Mouse (Mus musculus) E14TG2a.4 (cell line): ENCODE results near the gene Ccar1.

Experiments used
- CTCF ChIP-seq: conservative IDR thresholded peaks from 2 replicates; pipeline ENCODE4 v1.5.1; 2014; ENCODE audit warnings: low read length
- NANOG ChIP-seq: IDR thresholded peaks from 2 replicates; pipeline ENCODE4 v1.6.1; 2014; ENCODE audit warnings: borderline replicate concordance, low read length, mixed read lengths

DNA sequence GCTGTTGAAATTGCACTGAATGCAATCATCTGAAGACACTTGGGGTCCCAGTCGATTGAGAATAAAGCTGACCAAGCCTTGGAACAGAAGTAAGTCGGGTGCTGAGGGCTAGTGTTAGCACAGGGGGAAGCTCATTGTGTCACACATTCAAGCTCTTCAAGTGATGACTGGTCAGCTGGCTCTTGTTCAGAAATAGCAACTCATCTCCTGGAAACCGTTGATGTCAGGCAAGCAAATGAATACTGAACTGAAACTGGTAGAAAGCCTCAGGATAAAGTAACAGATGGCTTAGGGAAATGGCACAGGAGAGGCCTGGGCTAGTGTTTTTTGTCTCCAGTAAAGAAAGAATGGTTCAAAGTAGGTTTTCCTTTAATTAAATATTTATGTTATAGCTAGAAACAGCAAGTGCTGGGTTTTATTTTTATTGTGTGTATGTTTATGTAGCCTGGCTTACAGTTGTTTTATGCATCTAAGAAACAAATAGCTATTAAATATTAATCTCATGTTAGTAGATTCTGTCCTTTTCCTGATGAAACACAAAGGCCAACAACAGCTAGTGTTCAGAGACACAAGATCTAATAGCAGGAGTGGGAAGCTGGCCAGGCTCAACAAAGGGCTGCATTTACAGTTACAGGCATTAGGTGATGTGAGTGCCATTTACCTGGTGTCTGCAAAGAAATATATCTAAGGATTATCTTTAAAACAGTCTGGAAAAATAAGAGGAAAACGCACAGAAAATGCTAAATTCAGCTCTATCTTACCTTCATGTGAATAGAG is 51.9 kb downstream of the Ccar1 start:
- TF ChIP-seq CTCF (no peak), NANOG (no peak)
